Mouse (Mus musculus): ENCODE measurements around the gene Rab5c. TPM values are rescaled to one million over a fixed set of nuclear protein-coding genes. Genes with fewer than 3 reads are reported as not detected.

Gene Rab5c
- total and polyA plus RNA-seq, 3 experiments: 249 to 263 TPM; not detected in 1

DNA sequence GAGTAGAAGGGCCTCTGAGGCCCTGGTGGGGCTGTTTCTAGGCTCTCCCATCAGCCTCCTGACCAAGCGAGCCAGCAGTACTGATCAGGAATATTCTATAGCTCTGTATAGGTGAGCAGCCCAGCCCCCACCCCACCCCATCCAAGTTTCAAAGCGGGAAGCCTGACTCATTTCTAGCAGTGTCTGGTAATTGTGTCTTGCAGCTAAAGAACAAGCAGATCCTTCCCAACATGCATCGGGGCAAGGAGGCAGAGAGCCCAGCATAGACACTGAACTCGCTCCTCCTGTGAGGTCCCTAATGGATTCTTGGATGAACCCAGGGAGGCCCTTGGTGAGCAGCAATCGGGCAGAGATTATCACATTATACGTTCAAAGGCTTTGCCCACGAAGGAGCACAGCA is 60.2 kb downstream of the Rab5c start:
- Histone ChIP-seq H3K9me3 (replicated peaks; ENCODE audit: insufficient read depth, low read length) (no peaks in the 10 kb centered on the region), H3K9ac (ENCODE audit: control insufficient read depth, low read depth, low read length, poor library complexity, severe bottlenecking) (no peak overlapping the region), H3K79me2 (ENCODE audit: control insufficient read depth, insufficient read depth, low read length, poor library complexity) (no peaks in the 10 kb centered on the region), H3K27ac (ENCODE audit: control insufficient read depth, low read depth, low read length) (no peak overlapping the region), H3K27me3 (ENCODE audit: control insufficient read depth in 1 of 2, insufficient read depth in 2 of 2, low read length in 2 of 2) (peaks cover 23 to 25% of the 10 kb centered on the region in 2 experiments), H3K36me3 (ENCODE audit: control insufficient read depth in 1 of 2, insufficient read depth in 2 of 2, low read length in 2 of 2) (no peaks in the 10 kb centered on the region), H3K4me3 (ENCODE audit: control insufficient read depth in 1 of 2, insufficient read depth in 1 of 2, low read depth in 2 of 2, low read length in 2 of 2) (no peak overlapping the region), H3K4me1 (ENCODE audit: control insufficient read depth in 1 of 2, insufficient read depth in 2 of 2, low read length in 2 of 2) (no peaks in the 10 kb centered on the region)
- no peak for TF ChIP-seq MYB (IDR thresholded peaks at IDR 0.05; ENCODE audit: low read depth, low read length)
- TF ChIP-seq NELFE (IDR thresholded peaks at IDR 0.05; ENCODE audit: low read depth, low read length): no peak
- no peak for TF ChIP-seq POLR2AphosphoS2 (IDR thresholded peaks at IDR 0.05; ENCODE audit: low read length)
- TF ChIP-seq MXI1 (IDR thresholded peaks at IDR 0.05; ENCODE audit: low read depth, low read length): no peak
- TF ChIP-seq JUND (IDR thresholded peaks at IDR 0.05; ENCODE audit: low read depth, low read length): no peak
- no peak for TF ChIP-seq CTCF (IDR thresholded peaks at IDR 0.05 in 2 of 3, conservative IDR thresholded peaks at IDR 0.05 in 1 of 3; ENCODE audit: control insufficient read depth in 1 of 3, insufficient read depth in 1 of 3, low read depth in 2 of 3, low read length in 3 of 3, poor library complexity in 1 of 3, severe bottlenecking in 1 of 3)
- no peak for TF ChIP-seq TAL1 (IDR thresholded peaks at IDR 0.05; ENCODE audit: low read length)
- TF ChIP-seq SMC3 (IDR thresholded peaks at IDR 0.05; ENCODE audit: low read depth, low read length): no peak
- DNase-seq (ENCODE audit: low read depth, low spot score): no peak

DNA sequence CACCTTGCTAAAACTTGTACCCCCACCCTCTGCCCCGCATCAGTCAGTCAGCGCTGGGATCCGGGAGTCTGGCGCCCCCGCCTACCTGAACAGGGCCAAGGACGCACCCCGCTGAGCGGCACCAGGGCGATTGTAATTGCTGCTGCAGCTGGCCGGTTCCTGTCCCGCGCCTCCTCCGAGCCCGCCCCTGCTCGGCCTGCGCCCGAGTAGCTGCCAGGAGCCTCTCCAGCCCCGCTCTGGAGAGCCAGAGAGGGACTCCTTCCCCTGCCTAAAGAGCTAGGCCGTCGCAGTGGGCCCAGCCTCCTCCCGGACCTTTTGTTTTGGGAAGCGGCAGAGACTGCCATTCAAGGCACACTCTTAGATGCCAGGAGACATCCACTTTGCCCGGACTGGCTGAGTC is 64.8 kb downstream of the Rab5c start:
- TF ChIP-seq MYB (IDR thresholded peaks at IDR 0.05; ENCODE audit: low read depth, low read length): no peak
- no peak for TF ChIP-seq POLR2A (IDR thresholded peaks at IDR 0.05; ENCODE audit: control insufficient read depth in 1 of 2, insufficient read depth in 1 of 2, low read depth in 1 of 2, low read length in 2 of 2, poor library complexity in 1 of 2)
- no peak for TF ChIP-seq ZKSCAN1 (IDR thresholded peaks at IDR 0.05; ENCODE audit: low read depth, low read length)
- TF ChIP-seq RCOR1 (IDR thresholded peaks at IDR 0.05; ENCODE audit: low read depth, low read length): no peak
- no peak for TF ChIP-seq SIN3A (IDR thresholded peaks at IDR 0.05; ENCODE audit: low read length)
- no peak for TF ChIP-seq ZMIZ1 (IDR thresholded peaks at IDR 0.05; ENCODE audit: low read depth, low read length)
- no peak for TF ChIP-seq POLR2AphosphoS5 (IDR thresholded peaks at IDR 0.05; ENCODE audit: borderline replicate concordance, low read depth, low read length)
- no peak for TF ChIP-seq CHD1 (IDR thresholded peaks at IDR 0.05; ENCODE audit: low read depth, low read length)
- no peak for TF ChIP-seq JUND (IDR thresholded peaks at IDR 0.05; ENCODE audit: low read depth, low read length)
- no peak for TF ChIP-seq ZNF384 (IDR thresholded peaks at IDR 0.05; ENCODE audit: low read depth, low read length)
- TF ChIP-seq MAX (IDR thresholded peaks at IDR 0.05; ENCODE audit: low read length): no peak
- no peaks in the 10 kb centered on the region for H3K36me3 ChIP-seq (ENCODE audit: control insufficient read depth in 1 of 2, insufficient read depth in 2 of 2, low read length in 2 of 2)
- H3K4me3 ChIP-seq (ENCODE audit: control insufficient read depth in 1 of 2, insufficient read depth in 1 of 2, low read depth in 2 of 2, low read length in 2 of 2): no peak overlapping the region
- H3K79me2 ChIP-seq (ENCODE audit: control insufficient read depth, insufficient read depth, low read length, poor library complexity): no peaks in the 10 kb centered on the region
- H3K27ac ChIP-seq (ENCODE audit: control insufficient read depth, low read depth, low read length): no peak overlapping the region
- DNase-seq (ENCODE audit: low read depth, low spot score): no peak
- H3K27me3 ChIP-seq (ENCODE audit: control insufficient read depth in 1 of 2, insufficient read depth in 2 of 2, low read length in 2 of 2): peaks cover 11% of the 10 kb centered on the region in 2 experiments
- no peak overlapping the region for H3K9ac ChIP-seq (ENCODE audit: control insufficient read depth, low read depth, low read length, poor library complexity, severe bottlenecking)
- H3K4me1 ChIP-seq (ENCODE audit: control insufficient read depth in 1 of 2, insufficient read depth in 2 of 2, low read length in 2 of 2): no peaks in the 10 kb centered on the region
- no peaks in the 10 kb centered on the region for H3K9me3 ChIP-seq (replicated peaks; ENCODE audit: insufficient read depth, low read length)

DNA sequence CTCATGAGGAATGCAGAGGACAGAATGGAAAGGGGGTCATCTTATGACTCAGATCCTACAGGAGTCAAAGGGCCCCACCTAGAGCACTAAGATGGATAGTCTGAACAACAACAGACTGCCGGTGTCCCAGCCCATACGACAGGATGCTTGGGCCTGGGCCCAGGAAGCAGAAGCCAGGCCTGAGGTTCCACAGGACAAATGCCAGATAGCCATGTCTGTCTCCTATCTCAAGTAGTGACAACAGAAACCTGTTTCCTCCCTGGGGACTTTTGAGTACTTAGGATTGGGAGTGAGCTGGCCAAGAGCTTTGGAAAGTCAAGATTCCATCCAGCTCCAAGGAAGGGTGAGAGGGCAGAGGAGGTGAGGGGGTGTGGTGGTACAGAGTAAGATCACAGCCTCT is 66.1 kb downstream of the Rab5c start:
- Histone ChIP-seq H3K4me3 (ENCODE audit: control insufficient read depth in 1 of 2, insufficient read depth in 1 of 2, low read depth in 2 of 2, low read length in 2 of 2) (no peak overlapping the region), H3K9ac (ENCODE audit: control insufficient read depth, low read depth, low read length, poor library complexity, severe bottlenecking) (no peak overlapping the region), H3K27me3 (ENCODE audit: control insufficient read depth in 1 of 2, insufficient read depth in 2 of 2, low read length in 2 of 2) (peaks cover 2 to 7% of the 10 kb centered on the region in 2 experiments), H3K27ac (ENCODE audit: control insufficient read depth, low read depth, low read length) (no peak overlapping the region), H3K9me3 (replicated peaks; ENCODE audit: insufficient read depth, low read length) (no peaks in the 10 kb centered on the region), H3K79me2 (ENCODE audit: control insufficient read depth, insufficient read depth, low read length, poor library complexity) (no peaks in the 10 kb centered on the region), H3K4me1 (ENCODE audit: control insufficient read depth in 1 of 2, insufficient read depth in 2 of 2, low read length in 2 of 2) (no peaks in the 10 kb centered on the region), H3K36me3 (ENCODE audit: control insufficient read depth in 1 of 2, insufficient read depth in 2 of 2, low read length in 2 of 2) (no peaks in the 10 kb centered on the region)
- no peak for TF ChIP-seq NRF1 (IDR thresholded peaks at IDR 0.05; ENCODE audit: insufficient read depth, low read depth, low read length, poor library complexity, severe bottlenecking)
- TF ChIP-seq UBTF (IDR thresholded peaks at IDR 0.05; ENCODE audit: borderline replicate concordance, insufficient read depth, low read depth, low read length): no peak
- no peak for TF ChIP-seq CTCF (IDR thresholded peaks at IDR 0.05 in 2 of 3, conservative IDR thresholded peaks at IDR 0.05 in 1 of 3; ENCODE audit: control insufficient read depth in 1 of 3, insufficient read depth in 1 of 3, low read depth in 2 of 3, low read length in 3 of 3, poor library complexity in 1 of 3, severe bottlenecking in 1 of 3)
- no peak for TF ChIP-seq RAD21 (IDR thresholded peaks at IDR 0.05; ENCODE audit: low read depth, low read length)
- no peak for TF ChIP-seq ZC3H11A (IDR thresholded peaks at IDR 0.05; ENCODE audit: low read depth, low read length)
- TF ChIP-seq E2F4 (IDR thresholded peaks at IDR 0.05; ENCODE audit: borderline replicate concordance, low read depth, low read length): no peak
- no peak for TF ChIP-seq MYB (IDR thresholded peaks at IDR 0.05; ENCODE audit: low read depth, low read length)
- no peak for TF ChIP-seq POLR2AphosphoS2 (IDR thresholded peaks at IDR 0.05; ENCODE audit: low read length)
- TF ChIP-seq POLR2A (IDR thresholded peaks at IDR 0.05; ENCODE audit: control insufficient read depth in 1 of 2, insufficient read depth in 1 of 2, low read depth in 1 of 2, low read length in 2 of 2, poor library complexity in 1 of 2): no peak
- no peak for DNase-seq (ENCODE audit: low read depth, low spot score)
